Mouse (Mus musculus): ENCODE data around the gene Fry.

The Fry gene

DNA sequence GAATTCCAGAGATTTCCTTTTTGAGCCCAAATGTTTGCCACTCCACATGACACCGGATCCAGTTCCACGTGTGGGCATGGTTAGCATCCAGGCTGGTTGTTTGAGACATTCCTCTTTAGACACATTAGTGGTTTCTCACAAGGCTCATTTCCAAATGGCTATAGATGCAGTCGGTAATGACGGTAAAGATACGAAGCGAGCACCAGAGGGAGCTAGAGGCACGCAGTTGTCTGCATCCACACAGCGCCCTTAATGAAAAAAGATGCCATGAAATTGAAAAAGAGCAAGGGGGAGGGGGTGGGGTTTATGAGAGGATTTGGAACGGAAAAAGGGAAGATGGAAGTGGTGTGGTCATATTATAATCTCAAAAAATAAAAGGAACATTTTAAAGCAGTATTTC lies 50.3 kb downstream of the Fry start:
- no peak for DNase-seq (ENCODE audit: extremely low read depth, insufficient read length, low spot score)

DNA sequence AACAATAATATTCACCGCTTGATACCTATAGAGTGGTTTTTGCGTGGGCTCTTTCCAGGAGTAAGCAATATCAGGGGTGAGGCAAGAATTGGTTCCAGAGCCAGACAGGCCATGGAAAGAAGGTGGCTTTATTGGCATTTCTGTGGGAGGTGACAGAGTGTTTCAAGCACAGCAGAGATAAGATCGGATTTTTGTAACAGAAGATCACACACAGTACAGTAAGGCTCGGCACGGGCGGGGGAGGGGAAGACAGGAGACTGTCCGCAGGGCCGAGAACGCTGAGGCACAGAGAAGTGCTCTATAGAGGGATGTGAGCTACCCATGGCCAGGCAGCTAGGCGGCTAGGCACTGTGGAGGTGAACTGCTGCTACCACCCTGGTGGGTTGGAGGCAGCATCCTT lies 53.1 kb downstream of the Fry start:
- DNase-seq (ENCODE audit: extremely low read depth, insufficient read length, low spot score): no peak

DNA sequence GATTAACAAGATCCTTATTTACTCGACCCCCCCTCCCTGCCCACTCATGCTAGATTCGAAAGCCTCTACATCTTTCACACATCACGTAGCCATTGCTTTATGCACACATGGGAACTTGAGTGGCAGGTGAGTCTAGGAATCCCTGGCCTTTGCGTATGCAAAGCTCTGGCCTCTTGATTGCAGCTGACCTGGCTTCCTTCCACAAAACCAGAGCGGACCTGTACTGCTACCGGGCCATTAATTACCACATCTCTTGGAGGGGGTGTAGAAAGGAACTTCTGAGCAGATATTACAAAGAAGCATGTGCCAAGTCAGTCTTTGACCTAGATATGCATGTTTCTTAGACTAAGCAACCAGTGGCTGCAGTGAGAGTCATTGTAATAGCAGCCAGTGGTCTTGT lies 55.4 kb downstream of the Fry start:
- DNase-seq (ENCODE audit: extremely low read depth, insufficient read length, low spot score): no peak

DNA sequence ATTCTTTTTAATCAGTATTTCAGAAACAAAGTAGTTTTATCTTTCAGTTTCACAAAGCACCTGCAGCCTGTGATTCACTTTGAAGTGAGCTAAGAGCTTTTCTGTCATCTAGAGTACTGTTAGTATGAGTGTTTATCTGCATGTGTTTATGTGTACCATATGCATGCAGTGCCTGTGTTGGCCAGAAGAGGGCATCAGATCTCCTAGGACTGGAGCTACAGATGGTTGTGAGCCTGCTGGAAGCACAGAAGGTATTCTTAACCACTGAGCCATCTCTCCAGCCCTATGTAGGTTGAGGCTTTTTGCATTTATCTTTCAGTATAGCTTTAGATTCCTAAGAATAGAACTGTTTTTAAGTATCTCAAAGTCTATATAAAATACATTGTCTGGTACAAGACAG lies 56.5 kb downstream of the Fry start:
- no peak for DNase-seq (ENCODE audit: extremely low read depth, insufficient read length, low spot score)

DNA sequence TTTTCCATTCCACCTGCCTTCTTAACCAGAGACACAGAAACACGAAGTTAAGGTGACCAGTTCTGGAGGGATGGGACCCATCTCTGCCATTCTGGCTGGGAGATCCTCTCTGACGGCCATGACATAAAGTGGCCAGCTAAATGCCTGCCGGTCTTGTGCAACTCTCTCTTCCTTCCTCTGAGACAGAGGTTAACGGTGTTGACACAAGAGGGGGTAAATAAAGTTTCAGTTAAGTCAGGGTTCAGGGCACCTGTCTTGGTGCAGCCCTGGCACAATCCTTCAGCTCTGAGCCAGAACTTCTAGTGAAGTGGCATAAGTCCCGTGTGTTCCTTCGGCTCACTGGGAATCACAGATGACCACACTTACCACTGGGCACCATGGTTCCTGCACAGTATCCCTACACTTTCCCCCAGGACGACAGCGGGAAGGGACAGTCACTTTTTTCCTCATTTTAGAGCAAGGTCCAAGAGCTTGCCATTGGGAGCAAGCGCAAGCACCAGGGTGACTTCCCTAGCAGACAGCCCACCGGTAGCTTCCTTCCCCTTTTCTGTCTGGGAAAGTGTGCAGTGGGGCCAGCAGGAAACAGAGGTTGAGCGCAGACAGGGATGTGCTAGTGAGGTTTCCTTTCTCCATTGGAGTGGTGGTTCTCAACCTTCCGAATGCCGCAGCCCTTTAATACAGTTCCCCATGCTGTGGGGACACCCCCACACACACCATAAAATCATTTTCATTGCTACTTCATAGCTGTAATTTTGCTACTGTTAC lies 58.0 kb downstream of the Fry start:
- DNase-seq (ENCODE audit: extremely low read depth, insufficient read length, low spot score): no peak

DNA sequence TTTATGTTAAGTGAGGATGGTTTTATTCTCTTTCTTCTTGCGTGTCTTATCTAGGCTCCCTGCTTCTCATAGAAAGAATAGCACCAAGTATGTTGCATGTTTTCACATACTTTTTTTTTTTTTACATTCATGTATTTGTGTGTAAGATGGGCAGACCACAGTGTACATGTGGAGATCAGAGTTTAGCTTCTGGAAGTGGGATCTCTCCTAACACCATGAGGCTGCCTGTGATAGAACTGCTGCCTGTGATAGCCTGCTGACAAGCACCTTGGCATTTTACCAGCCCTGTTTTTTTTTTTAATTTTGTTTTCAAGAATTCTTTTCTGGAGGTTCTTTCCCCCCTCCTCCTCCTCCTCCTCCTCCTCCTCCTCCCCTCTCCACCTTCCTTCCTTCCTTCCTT lies 59.3 kb downstream of the Fry start:
- no peak for DNase-seq (ENCODE audit: extremely low read depth, insufficient read length, low spot score)

DNA sequence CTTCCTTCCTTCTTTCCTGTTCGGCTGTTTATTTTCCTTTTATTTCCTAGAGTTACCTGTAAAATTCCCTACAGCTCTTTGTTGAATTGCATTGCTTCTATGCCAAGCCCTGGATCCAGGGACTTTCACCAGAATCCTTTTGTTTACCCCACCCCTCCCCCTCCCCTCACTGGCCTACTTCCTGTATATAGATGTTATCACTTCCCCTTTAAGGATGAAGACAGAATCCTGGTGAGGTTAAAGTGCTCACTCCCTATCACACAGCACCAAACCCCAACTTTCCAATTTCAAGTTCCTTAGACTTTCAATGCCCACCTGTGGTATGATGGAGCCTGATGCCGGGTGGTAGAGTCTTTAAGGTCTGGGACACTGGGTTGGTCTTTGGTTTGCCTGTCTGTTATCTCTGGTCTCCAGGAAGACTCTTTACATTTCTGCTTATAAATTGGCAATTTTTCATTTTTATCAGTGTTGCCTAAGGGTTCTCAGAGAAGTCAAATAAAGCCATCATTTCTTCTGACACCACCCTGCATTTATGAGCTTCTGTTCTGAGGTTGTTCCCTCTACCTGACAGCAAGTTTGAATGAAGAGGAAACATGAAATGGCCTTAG lies 59.9 kb downstream of the Fry start:
- DNase-seq (ENCODE audit: extremely low read depth, insufficient read length, low spot score): no peak

DNA sequence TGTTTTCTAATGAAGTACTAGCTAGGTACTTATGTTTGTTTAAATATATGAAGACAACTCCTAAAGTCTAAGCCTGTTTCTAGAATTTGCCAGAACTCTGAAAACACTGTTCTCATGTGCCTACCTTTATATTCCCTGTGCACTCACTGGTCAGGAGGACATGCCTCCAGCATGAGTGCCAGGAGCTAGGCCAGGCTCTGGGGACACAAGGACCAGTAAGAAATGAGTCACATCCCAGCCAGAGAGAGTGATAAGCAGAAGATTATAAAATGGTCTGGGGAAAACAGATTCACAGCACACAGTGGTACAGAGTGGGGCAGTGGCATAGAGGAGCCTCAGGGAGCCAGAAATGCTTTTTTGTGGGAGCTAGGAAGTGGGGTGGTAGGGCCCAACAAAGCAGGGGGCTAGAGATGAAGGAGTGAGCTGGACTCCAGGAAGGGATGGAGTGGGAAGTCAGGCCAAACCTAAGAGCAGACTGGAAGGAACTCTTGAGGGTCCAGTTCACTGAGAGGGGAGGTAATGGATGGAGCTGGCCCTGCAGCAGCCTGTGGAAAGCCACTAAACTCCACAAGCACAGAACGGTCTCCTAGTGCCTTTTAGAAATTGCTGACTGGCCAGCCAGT lies 62.7 kb downstream of the Fry start:
- DNase-seq (ENCODE audit: extremely low read depth, insufficient read length, low spot score): no peak

DNA sequence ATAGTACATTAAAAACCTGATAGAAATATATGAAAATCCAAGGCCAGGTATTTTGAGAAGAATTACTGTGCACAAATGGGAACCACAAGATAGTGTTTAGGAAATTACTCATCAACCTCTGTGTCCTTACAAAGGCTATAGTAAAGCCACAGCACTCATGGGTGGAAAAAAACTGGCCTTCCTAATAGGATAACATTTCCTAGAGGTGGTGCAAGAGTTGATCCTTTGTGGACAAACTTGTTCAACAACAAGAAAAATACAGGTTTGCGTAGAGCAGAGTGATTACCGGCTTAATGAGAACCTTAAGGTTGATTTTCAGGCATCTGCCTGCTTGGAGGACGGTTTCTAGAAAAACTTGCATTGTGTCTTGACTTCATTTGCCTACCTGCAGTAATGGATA lies 66.5 kb downstream of the Fry start:
- DNase-seq (ENCODE audit: extremely low read depth, insufficient read length, low spot score): no peak

DNA sequence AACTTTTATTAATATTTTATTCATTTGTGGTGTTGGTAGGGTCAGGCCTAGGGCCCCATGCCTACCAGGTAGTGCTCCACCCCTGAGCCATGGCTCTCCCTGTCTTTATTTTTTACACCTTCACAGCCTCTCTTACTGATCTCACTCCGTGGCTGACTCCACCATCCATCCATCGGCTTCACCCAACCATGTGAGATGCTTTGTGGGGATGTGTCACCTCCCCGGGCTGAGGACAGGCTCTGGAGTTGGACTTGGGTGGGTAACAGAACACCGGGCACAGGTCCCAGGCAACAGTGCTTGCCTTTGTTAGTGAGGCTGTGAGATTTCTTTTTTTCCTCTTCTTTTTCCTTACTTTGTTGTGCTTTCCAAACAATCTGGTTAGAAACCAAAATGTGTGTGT lies 67.7 kb downstream of the Fry start:
- DNase-seq (ENCODE audit: extremely low read depth, insufficient read length, low spot score): no peak

DNA sequence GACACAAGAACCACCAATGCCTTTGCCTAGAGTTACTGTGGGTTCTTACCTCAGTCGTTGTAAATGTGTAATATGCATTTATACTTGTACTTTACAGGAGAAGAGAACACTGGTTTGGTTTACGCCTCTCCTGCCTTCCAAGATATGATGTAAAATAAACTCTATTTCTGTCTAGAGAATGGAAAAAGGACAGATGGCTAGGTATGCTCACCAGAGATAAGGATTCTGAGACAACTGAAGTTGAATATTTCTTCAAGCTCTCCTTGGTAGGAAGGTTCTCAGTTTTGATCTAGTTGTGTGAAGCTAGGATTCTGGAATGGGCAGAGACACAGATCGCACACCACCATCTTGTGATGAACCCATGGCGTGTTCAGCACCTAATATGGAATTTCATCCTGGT lies 68.2 kb downstream of the Fry start:
- DNase-seq (ENCODE audit: extremely low read depth, insufficient read length, low spot score): no peak

DNA sequence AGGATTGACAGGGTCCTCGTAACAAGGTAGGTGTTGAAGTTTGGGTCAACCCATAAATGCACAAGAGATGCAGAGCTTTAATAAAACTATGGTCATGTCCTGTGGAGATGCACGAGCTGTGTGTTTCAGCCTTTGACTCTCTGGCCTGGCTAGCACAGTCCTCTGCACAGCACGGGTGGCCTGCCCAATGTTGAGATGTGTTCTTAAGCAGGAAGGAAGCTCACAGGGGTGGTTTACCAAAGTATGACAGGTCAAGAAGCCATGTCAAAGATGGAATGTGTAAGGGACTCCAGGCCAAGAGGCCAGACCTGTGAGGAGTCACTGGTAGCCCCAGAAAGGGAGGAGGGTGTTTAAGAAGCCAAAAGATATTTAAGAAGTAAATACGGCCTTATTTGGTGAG lies 69.6 kb downstream of the Fry start:
- no peak for DNase-seq (ENCODE audit: extremely low read depth, insufficient read length, low spot score)

DNA sequence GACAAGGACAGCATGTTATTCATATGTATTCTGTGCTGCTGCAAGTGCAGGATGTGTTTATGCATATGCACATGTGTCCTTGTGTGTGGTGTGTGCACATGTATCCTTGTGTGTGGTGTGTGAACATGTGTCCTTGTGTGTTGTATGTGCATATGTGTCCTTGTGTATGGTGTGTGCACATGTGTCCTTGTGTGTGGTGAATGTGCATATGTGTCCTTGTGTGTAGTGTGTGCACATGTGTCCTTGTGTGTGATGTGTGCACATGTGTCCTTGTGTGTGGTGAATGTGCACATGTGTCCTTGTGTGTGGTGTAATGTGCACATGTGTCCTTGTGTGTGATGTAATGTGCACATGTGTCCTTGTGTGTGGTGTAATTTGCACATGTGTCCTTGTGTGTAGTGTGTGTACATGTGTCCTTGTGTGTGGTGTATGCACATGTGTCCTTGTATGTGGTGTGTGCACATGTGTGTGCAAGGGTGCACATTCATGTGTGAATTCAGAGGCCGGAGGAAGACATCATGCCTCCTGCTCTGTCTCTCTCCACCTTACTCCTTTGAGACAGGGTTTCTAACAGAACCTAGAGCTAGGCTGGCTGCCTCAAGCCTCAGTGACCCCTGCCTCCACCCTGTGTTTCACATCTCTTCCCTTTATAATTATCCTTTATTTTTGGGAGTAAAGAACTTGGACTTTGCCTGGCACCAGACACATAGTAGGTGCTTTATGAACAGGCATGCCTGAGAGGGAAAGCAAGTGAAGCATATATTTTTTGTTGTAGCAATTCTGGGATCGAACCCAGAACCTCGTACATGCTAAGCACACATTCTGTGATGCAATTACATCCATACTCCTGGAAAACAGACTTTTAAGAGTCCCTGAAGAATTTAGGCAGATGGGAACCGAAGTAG lies 72.3 kb downstream of the Fry start:
- DNase-seq (ENCODE audit: extremely low read depth, insufficient read length, low spot score): no peak

DNA sequence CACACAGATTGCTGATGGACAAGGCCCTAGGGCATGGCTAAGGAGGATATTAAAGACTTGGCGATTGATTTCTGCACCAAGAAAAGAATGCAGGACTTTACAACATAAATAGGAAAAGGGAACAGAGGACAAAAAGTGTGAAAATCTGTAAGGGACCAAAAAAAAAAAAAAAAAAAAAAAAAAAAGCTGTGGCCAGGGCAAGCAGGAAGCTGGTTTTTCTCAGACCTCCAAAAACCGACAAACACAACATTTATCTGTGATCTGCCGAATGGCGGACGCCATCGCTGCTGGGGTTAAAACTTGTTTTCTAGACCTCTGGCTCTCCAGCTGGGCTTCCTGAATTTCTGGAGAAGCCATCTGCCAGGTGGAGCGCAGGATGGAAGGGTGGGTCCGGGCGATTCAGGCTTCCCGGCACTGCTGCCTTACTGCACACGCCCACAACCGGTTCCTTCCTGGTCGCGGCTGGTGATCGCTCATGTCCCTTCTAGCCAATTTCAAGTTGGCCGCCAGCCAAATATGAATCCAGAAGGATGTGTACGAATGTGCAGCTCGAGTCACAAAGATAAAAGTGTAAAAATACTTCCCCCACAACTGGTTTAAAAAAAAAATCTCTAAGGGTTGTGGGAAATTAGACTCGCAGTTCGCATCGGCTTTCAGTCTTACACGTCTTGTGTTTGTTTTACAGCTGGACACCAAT lies 77.2 kb downstream of the Fry start:
- no peak for DNase-seq (ENCODE audit: extremely low read depth, insufficient read length, low spot score)

DNA sequence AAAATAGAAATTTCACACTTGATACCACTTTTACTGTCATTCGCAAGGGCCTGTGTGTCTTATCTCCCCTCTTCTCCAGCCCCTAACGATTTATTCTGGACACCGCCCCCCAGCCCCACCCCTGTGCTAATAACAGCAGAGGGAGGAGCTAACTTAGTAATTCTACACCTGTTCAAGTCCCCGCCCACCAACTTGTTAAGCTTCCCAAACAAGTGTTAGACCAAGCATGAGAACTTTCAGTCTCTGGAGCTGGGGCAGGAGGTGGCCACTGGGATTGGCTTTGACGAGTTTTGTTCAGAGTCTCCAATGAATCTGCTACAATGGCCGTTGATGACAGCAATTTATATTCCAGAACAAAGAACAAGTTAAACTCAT lies 77.8 kb downstream of the Fry start:
- no peak for DNase-seq (ENCODE audit: extremely low read depth, insufficient read length, low spot score)

DNA sequence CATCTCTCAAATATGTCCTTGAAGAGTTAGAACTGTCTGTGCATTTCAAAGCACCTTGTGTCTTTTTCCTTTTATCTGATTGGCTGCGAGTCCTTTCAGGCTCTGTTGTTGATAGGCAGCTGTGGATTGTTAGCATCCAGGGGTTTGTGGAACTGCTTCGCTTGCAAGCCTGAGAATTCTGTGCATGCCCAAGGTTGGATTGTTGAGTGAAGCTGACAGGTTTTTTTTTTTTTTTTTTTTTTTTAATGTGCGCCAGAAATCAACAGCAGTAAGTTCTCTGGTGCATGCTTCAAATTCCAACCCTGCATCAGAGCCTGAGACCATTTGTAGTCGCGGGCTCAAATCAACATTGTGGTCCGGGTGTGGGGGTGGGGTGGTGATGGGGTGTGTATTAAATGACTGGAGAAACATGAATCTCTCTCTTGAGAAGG lies 78.5 kb downstream of the Fry start:
- DNase-seq (ENCODE audit: extremely low read depth, insufficient read length, low spot score): no peak

DNA sequence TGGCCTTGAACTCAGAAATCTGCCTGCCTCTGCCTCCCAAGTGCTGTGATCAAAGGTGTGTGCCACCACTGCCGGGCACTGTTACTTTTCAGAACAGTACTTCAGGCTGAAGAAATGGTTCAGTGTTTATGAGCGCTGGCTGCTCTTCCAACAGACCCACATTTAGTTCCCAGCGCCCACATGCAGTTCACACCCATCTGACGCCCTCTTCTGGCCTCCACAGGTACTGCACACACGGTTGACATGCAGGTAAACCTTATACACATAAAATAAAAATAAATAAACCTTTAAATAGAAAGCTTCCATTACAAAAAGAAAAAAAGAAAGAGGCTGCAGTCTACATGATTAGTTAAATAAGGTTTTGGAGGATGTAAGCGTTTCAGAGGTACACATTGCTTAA lies 88.3 kb downstream of the Fry start:
- DNase-seq (ENCODE audit: extremely low read depth, insufficient read length, low spot score): no peak

DNA sequence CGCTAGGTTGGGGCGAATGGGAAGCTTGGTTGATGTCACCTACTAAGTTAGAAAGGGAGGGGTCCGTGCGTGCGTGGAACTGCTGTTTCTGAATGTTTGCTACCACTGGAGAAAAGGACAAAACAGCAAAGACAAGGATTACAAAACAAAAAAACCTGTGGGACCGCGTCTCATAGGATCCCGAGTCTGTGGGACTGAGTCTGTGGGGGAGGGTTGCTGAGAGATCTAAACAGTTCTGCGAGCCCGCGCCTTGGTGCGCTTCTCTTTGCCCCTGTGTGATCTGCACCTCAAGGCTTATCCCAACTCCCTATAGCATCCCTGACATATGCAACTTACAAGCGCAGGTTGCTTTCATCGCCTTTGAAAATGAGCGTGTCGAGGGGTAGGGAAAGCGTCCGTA lies 89.2 kb downstream of the Fry start:
- no peak for DNase-seq (ENCODE audit: extremely low read depth, insufficient read length, low spot score)

DNA sequence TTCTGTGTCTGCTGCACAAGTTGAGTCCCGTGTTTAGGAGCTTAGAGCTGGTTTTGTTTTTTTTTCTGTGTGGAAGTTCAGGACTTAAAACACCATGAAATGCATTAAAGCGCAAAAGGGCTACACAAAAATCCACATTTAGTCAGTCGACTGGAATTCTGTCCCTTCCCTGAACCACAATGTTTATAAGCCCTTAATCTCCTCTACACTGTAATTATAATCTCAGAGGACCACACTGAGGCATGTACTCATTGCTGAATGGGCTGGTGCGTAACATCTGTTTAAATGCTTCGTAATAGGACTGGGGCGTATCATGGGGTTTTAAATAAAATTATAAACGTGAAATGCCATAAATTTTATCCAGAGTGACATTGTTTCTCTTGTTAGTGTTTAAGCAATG lies 89.6 kb downstream of the Fry start:
- DNase-seq (ENCODE audit: extremely low read depth, insufficient read length, low spot score): no peak

DNA sequence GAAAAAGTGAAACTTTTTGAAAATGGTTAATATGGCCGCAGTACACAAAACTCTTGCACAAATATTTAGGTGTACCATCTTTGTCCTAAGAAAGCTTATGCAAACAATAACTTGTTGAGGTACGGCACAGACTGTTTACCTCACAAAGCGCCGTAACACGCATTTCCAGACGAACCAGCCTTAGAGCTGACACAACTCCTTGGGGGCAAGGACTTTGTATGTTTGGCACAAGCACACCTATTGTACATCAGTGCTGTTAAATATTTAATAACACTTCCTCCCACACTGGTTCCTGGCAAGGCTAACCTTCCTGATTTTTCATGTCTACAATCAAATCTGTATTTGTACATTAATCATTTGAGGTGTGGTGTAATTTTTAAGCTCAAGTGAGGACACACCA lies 95.6 kb downstream of the Fry start:
- DNase-seq (ENCODE audit: extremely low read depth, insufficient read length, low spot score): no peak

DNA sequence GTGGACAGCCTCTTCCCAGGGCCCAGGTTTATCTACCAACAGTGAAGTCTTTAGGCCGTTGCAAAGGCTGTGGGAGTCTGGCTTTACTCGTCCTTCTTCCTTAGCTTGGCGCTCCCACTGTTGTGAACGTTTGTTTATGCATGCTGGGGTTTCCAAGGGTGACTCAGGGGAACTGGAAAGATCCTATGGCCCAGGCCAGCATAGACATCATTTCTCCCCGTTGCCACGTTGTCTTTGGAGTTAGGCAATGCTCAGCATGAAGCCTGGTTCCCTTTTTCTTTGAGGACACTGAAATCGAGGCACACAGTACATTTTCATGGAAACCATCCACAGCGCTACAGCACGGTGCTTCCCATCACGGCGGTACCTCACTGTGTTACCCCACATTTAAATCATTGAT lies 97.6 kb downstream of the Fry start:
- no peak for DNase-seq (ENCODE audit: extremely low read depth, insufficient read length, low spot score)
